Mouse (Mus musculus) stomach, embryonic 14.5 days (tissue): ENCODE data around the gene Oat. TPM values are rescaled to one million over a fixed set of nuclear protein-coding genes. Genes with fewer than 3 reads are reported as not detected.

ENCODE experiments used
- ATAC-seq: fragments of 200-750 bp; cut with Nextera tagmentation; 2 replicates; pipeline ENCODE4 v1.8.0; 2017; ENCODE audit warnings: low read depth, moderate TSS enrichment; ENCODE audit not compliant: insufficient number of reproducible peaks, insufficient read depth, low FRiP score
- H3K27ac ChIP-seq: fragments of 300-500 bp; sonication (generic); 2 replicates; pipeline ENCODE4 v1.5.1; 2014; ENCODE audit warnings: mild to moderate bottlenecking, low read length, moderate library complexity, mixed read lengths
- H3K27me3 ChIP-seq: fragments of 300-500 bp; sonication (generic); 2 replicates; pipeline ENCODE4 v1.6.1; 2014; ENCODE audit warnings: low read length, control low read depth, mixed read lengths; ENCODE audit not compliant: control insufficient read depth, insufficient read depth
- H3K36me3 ChIP-seq: fragments of 300-500 bp; sonication (generic); 2 replicates; pipeline ENCODE4 v1.6.1; 2014; ENCODE audit warnings: mild to moderate bottlenecking, control low read depth, low read length, moderate library complexity, mixed read lengths; ENCODE audit not compliant: control insufficient read depth, insufficient read depth
- H3K4me1 ChIP-seq: fragments of 300-500 bp; sonication (generic); 2 replicates; pipeline ENCODE4 v1.6.1; 2014; ENCODE audit warnings: low read length, control low read depth, mixed read lengths; ENCODE audit not compliant: control insufficient read depth, insufficient read depth
- H3K4me2 ChIP-seq: fragments of 300-500 bp; sonication (generic); replicated peaks from 2 replicates; pipeline ENCODE4 v1.6.1; 2014; ENCODE audit warnings: low read depth, low read length, control low read depth
- H3K4me3 ChIP-seq: fragments of 300-500 bp; sonication (generic); 2 replicates; pipeline ENCODE4 v1.5.1; 2014; ENCODE audit warnings: low read depth, low read length, control low read depth
- H3K9ac ChIP-seq: fragments of 300-500 bp; sonication (generic); replicated peaks from 2 replicates; pipeline ENCODE4 v1.6.1; 2014; ENCODE audit warnings: low read depth, mild to moderate bottlenecking, control low read depth, low read length, moderate library complexity, mixed read lengths
- H3K9me3 ChIP-seq: fragments of 300-500 bp; sonication (generic); 2 replicates; pipeline ENCODE4 v1.6.1; 2016; ENCODE audit warnings: low read depth, low read length, control low read depth; ENCODE audit not compliant: control insufficient read depth
- WGBS: fragments of 180-500 bp; shearing (Covaris S2); extraction: QIAGEN DNeasy Blood & Tissue Kit; methylation state at CpG from one replicate; pipeline ENCODE4 v1.1.7; 2014; 5-methylcytosine and 5-hydroxymethylcytosine counted together
- polyA plus RNA-seq: library from polyadenylated mRNA; unstranded; fragments of >200 nt; fragmentation: Nextera tagmentation; extraction: Ambion mirVana; gene quantifications from 2 replicates; pipeline ENCODE4 v1.2.1, GENCODE M21; 2014

Gene Oat
- polyA plus RNA-seq, 1 experiment from 2014 or later = 207 TPM

- Histone ChIP-seq H3K4me3 (no peak overlapping the region), H3K4me2 (no peak overlapping the region), H3K4me1 (peaks cover 8% of the 10 kb centered on the region; the same call in 1 of the 2 replicates), H3K9ac (no peak overlapping the region), H3K36me3 (peaks cover 17% of the 10 kb centered on the region), H3K27ac (no peak overlapping the region), H3K9me3 (no peaks in the 10 kb centered on the region), H3K27me3 (no peaks in the 10 kb centered on the region)
- WGBS = 92% methylated on average over 6 of the region's 6 CpGs
- no peak for ATAC-seq
These were observed 7.4 kb downstream of the Oat start for GRCm38 (mm10) chr7:132568817-132569216.

DNA sequence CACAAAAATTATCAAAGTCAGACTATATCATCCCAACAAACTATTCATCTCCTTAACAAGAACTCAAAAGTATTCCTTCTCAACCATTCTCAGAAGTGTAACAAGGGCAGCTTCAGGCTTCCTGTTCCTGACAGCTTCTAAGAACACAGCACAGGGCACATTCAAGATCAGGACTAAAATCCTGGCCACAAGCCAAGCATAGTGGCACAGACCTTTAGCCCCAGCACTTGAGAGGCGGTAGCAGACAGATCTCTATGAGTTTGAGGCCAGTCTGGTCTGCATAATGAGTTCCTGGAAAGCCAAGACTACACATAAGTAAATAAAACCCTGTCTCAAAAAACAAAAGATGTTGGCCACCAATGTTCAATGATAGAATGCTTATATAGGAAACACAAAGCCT lies 10.4 kb downstream of the Oat start:
- Histone ChIP-seq H3K36me3 (peaks cover 43% of the 10 kb centered on the region), H3K9ac (no peak overlapping the region), H3K4me3 (no peak overlapping the region), H3K27ac (no peak overlapping the region), H3K27me3 (no peaks in the 10 kb centered on the region), H3K4me1 (no peaks in the 10 kb centered on the region), H3K9me3 (no peaks in the 10 kb centered on the region), H3K4me2 (no peak overlapping the region)
- WGBS = 46% methylated on average over 1 of the region's 1 CpGs
- ATAC-seq = no peak

DNA sequence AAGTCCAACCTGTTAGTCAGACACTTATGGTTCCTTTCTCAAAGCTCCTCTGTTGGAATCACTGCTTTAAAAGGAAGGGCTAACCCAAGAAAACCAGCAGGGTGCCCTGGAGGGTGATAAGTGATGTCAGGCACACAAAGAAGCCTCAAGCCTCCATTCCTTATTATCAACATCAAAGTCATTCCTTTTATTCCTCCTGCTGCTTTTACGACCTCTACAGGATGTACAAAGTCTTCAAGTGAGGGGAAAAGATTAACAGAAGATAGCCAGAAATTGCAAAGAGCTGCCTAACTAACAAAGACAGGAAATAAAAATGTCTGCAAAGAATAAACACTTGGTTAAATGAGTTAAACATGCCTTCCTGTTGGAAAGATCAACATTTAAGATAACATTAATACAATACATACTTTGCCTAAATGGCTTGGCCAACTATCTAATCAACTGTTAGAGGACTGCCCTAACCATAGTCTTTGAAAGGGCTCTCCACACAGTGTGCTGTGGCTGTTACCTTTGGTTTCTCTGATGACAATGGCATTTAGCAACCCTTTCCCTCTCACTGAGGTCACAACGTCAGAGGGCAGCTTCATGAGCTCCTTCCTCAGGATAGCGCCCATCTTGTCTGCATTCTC lies 16.9 kb downstream of the Oat start:
- 29% methylated on average over 3 of the region's 3 CpGs for WGBS
- Histone ChIP-seq H3K9me3 (no peaks in the 10 kb centered on the region), H3K4me1 (no peaks in the 10 kb centered on the region), H3K27ac (no peak overlapping the region), H3K4me2 (no peak overlapping the region), H3K4me3 (no peak overlapping the region), H3K36me3 (peaks cover 67% of the 10 kb centered on the region), H3K27me3 (no peaks in the 10 kb centered on the region), H3K9ac (no peak overlapping the region)
- 0 out of 2 replicates have a peak, but pooled peaks have one; percentile 28 for ATAC-seq

DNA sequence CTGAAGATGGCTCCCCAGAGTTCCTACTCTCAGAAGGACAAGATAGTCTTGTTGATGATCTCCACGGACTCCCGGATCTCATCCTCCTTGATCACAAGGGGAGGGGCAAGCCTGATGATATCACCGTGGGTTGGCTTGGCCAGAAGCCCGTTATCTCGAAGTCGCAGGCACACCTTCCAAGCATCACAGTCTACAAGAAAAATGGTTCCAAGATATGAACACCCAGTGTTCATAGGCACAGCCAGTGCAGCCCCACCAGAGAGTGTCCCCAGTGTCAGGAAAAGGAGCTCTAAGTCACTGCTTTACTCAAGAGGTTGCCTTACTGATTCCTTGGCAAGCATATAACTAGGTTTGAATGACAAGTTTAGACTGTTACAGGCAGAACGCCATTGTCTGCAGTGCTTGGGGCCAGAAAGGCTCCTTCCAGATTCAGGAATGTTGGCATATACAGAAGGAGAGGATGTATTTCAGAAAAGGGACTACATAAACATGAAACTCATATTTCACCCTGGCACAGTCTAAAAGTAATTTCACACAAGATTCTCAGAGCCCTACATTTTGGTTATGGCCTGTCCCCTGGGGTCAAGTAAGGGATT lies 18.0 kb downstream of the Oat start:
- ATAC-seq = no peak; the same call in 1 of the 2 replicates
- WGBS = 87% methylated on average over 7 of the region's 7 CpGs
- H3K9me3 ChIP-seq = no peaks in the 10 kb centered on the region

GRCm38 (mm10) chr7:132556575-132556974 lies 19.6 kb downstream of the Oat start:
- no peaks in the 10 kb centered on the region for H3K9me3 ChIP-seq
- H3K4me1 ChIP-seq = no peaks in the 10 kb centered on the region
- no peak overlapping the region for H3K27ac ChIP-seq
- 90% methylated on average over 5 of the region's 5 CpGs for WGBS
- no peak overlapping the region for H3K4me3 ChIP-seq
- H3K9ac ChIP-seq = no peak overlapping the region
- ATAC-seq = no peak
- H3K4me2 ChIP-seq = no peak overlapping the region
- no peaks in the 10 kb centered on the region for H3K27me3 ChIP-seq
- peaks cover 40% of the 10 kb centered on the region for H3K36me3 ChIP-seq

More for the DNA sequence above, 18.0 kb downstream of the Oat start:
- Histone ChIP-seq H3K36me3 (peaks cover 56% of the 10 kb centered on the region), H3K27ac (no peak overlapping the region), H3K4me2 (no peak overlapping the region), H3K27me3 (no peaks in the 10 kb centered on the region), H3K4me3 (no peak overlapping the region), H3K4me1 (no peaks in the 10 kb centered on the region), H3K9ac (no peak overlapping the region)

GRCm38 (mm10) chr7:132555911-132556310 lies 20.3 kb downstream of the Oat start:
- H3K9ac ChIP-seq = no peak overlapping the region
- no peaks in the 10 kb centered on the region for H3K27me3 ChIP-seq
- no peak overlapping the region for H3K27ac ChIP-seq
- H3K4me3 ChIP-seq = no peak overlapping the region
- no peaks in the 10 kb centered on the region; the same call in 1 of the 2 replicates for H3K4me1 ChIP-seq
- no peak overlapping the region for H3K4me2 ChIP-seq
- ATAC-seq = no peak
- H3K36me3 ChIP-seq = peaks cover 36% of the 10 kb centered on the region
- 19% methylated on average over 4 of the region's 4 CpGs for WGBS
- H3K9me3 ChIP-seq = no peaks in the 10 kb centered on the region

- Histone ChIP-seq H3K4me3 (no peak overlapping the region), H3K36me3 (peaks cover 21% of the 10 kb centered on the region; the same call in 1 of the 2 replicates), H3K4me2 (no peak overlapping the region), H3K27ac (no peak overlapping the region), H3K27me3 (no peaks in the 10 kb centered on the region), H3K4me1 (no peaks in the 10 kb centered on the region; the same call in 1 of the 2 replicates), H3K9ac (no peak overlapping the region), H3K9me3 (no peaks in the 10 kb centered on the region)
- WGBS = 54% methylated on average over 2 of the region's 2 CpGs
- ATAC-seq = no peak
These were observed 22.1 kb downstream of the Oat start for GRCm38 (mm10) chr7:132554091-132554490.

GRCm38 (mm10) chr7:132551351-132552126 lies 24.7 kb downstream of the Oat start:
- 1% methylated on average over 27 of the region's 27 CpGs for WGBS
- Histone ChIP-seq H3K9me3 (no peaks in the 10 kb centered on the region), H3K36me3 (0 out of 2 replicates have a peak, but pooled peaks cover under 1% of the 10 kb centered on the region), H3K9ac (peak overlapping the region; percentile 34; the same call in 1 of the 2 replicates), H3K27ac (no peak overlapping the region; the same call in 1 of the 2 replicates), H3K27me3 (no peaks in the 10 kb centered on the region), H3K4me1 (no peaks in the 10 kb centered on the region; the same call in 1 of the 2 replicates), H3K4me3 (peak overlapping the region; percentile 49), H3K4me2 (peak overlapping the region; percentile 89)
- ATAC-seq = peak; percentile 95
